Mouse (Mus musculus): ENCODE measurements around the gene Lyrm1. TPM values are rescaled to one million over a fixed set of nuclear protein-coding genes. Genes with fewer than 3 reads are reported as not detected.

Lyrm1 gene
- polyA plus RNA-seq, 1 experiment from 2014 or later: 11.3 TPM

- no peak for DNase-seq (ENCODE audit: low spot score)
- WGBS: 96% methylated on average over 8 of the region's 8 CpGs
Measured at GRCm38 (mm10) chr7:119897521-119898109, 2.0 kb downstream of the Lyrm1 start.

GRCm38 (mm10) chr7:119898247-119898856 is 2.7 kb downstream of the Lyrm1 start:
- Histone ChIP-seq H3K4me1 (peaks cover 30% of the 10 kb centered on the region), H3K4me3 (no peak overlapping the region), H3K27ac (replicated peaks) (no peak overlapping the region), H3K36me3 (no peaks in the 10 kb centered on the region), H3K27me3 (ENCODE audit: low read depth, poor library complexity, severe bottlenecking) (no peaks in the 10 kb centered on the region), H3K9me3 (replicated peaks) (no peaks in the 10 kb centered on the region)
- WGBS: 72% methylated on average over 1 of the region's 1 CpGs
- no peak for DNase-seq (ENCODE audit: low spot score)

More at GRCm38 (mm10) chr7:119897521-119898109, 2.0 kb downstream of the Lyrm1 start:
- H3K4me1 ChIP-seq: peaks cover 31% of the 10 kb centered on the region
- H3K27ac ChIP-seq (replicated peaks): no peak overlapping the region
- H3K9me3 ChIP-seq (replicated peaks): no peaks in the 10 kb centered on the region
- no peak overlapping the region for H3K4me3 ChIP-seq
- H3K27me3 ChIP-seq (ENCODE audit: low read depth, poor library complexity, severe bottlenecking): no peaks in the 10 kb centered on the region
- no peaks in the 10 kb centered on the region for H3K36me3 ChIP-seq

GRCm38 (mm10) chr7:119899386-119900057 is 3.9 kb downstream of the Lyrm1 start:
- Histone ChIP-seq H3K9me3 (replicated peaks) (no peaks in the 10 kb centered on the region), H3K27me3 (ENCODE audit: low read depth, poor library complexity, severe bottlenecking) (no peaks in the 10 kb centered on the region), H3K4me1 (peaks cover 19% of the 10 kb centered on the region), H3K4me3 (no peak overlapping the region), H3K27ac (replicated peaks) (no peak overlapping the region), H3K36me3 (no peaks in the 10 kb centered on the region)
- WGBS: 71% methylated on average over 3 of the region's 3 CpGs
- DNase-seq (ENCODE audit: low spot score): no peak

GRCm38 (mm10) chr7:119906523-119907215 is 11.0 kb downstream of the Lyrm1 start:
- H3K27me3 ChIP-seq (ENCODE audit: low read depth, poor library complexity, severe bottlenecking): no peaks in the 10 kb centered on the region
- H3K27ac ChIP-seq (replicated peaks): no peak overlapping the region
- WGBS: 89% methylated on average over 3 of the region's 3 CpGs
- no peak overlapping the region for H3K4me3 ChIP-seq
- no peaks in the 10 kb centered on the region for H3K9me3 ChIP-seq (replicated peaks)
- no peaks in the 10 kb centered on the region for H3K36me3 ChIP-seq
- H3K4me1 ChIP-seq: no peaks in the 10 kb centered on the region
- DNase-seq (ENCODE audit: low spot score): no peak

GRCm38 (mm10) chr7:119911727-119912126 is 16.1 kb downstream of the Lyrm1 start:
- Histone ChIP-seq H3K4me3 (no peak overlapping the region), H3K9me3 (replicated peaks) (no peaks in the 10 kb centered on the region), H3K27me3 (ENCODE audit: low read depth, poor library complexity, severe bottlenecking) (no peaks in the 10 kb centered on the region), H3K36me3 (no peaks in the 10 kb centered on the region), H3K27ac (replicated peaks) (no peak overlapping the region), H3K4me1 (no peaks in the 10 kb centered on the region)
- WGBS: 73% methylated on average over 3 of the region's 3 CpGs
- DNase-seq (ENCODE audit: low spot score): no peak

- 74% methylated on average over 2 of the region's 2 CpGs for WGBS
- no peaks in the 10 kb centered on the region for H3K36me3 ChIP-seq
- no peak overlapping the region for H3K27ac ChIP-seq (replicated peaks)
- no peaks in the 10 kb centered on the region for H3K27me3 ChIP-seq (ENCODE audit: low read depth, poor library complexity, severe bottlenecking)
- no peaks in the 10 kb centered on the region for H3K9me3 ChIP-seq (replicated peaks)
- H3K4me1 ChIP-seq: no peaks in the 10 kb centered on the region
- no peak overlapping the region for H3K4me3 ChIP-seq
- no peak for DNase-seq (ENCODE audit: low spot score)
Measured at GRCm38 (mm10) chr7:119920457-119920856, 24.8 kb downstream of the Lyrm1 start.

GRCm38 (mm10) chr7:119921054-119921453 is 25.4 kb downstream of the Lyrm1 start:
- no peak overlapping the region for H3K4me3 ChIP-seq
- H3K36me3 ChIP-seq: no peaks in the 10 kb centered on the region
- H3K4me1 ChIP-seq: no peaks in the 10 kb centered on the region
- DNase-seq (ENCODE audit: low spot score): no peak
- H3K27me3 ChIP-seq (ENCODE audit: low read depth, poor library complexity, severe bottlenecking): no peaks in the 10 kb centered on the region
- no peaks in the 10 kb centered on the region for H3K9me3 ChIP-seq (replicated peaks)
- WGBS: 88% methylated on average over 4 of the region's 4 CpGs
- H3K27ac ChIP-seq (replicated peaks): no peak overlapping the region

GRCm38 (mm10) chr7:119928783-119929440 is 33.3 kb downstream of the Lyrm1 start:
- Histone ChIP-seq H3K9me3 (replicated peaks) (no peaks in the 10 kb centered on the region), H3K36me3 (no peaks in the 10 kb centered on the region), H3K4me1 (no peaks in the 10 kb centered on the region), H3K4me3 (no peak overlapping the region), H3K27me3 (ENCODE audit: low read depth, poor library complexity, severe bottlenecking) (no peaks in the 10 kb centered on the region), H3K27ac (replicated peaks) (no peak overlapping the region)
- DNase-seq (ENCODE audit: low spot score): no peak
- 77% methylated on average over 2 of the region's 2 CpGs for WGBS

GRCm38 (mm10) chr7:119936321-119936720 is 40.7 kb downstream of the Lyrm1 start:
- no peak for DNase-seq (ENCODE audit: low spot score)
- H3K27me3 ChIP-seq (ENCODE audit: low read depth, poor library complexity, severe bottlenecking): no peaks in the 10 kb centered on the region
- no peaks in the 10 kb centered on the region for H3K36me3 ChIP-seq
- H3K4me3 ChIP-seq: no peak overlapping the region
- H3K4me1 ChIP-seq: no peaks in the 10 kb centered on the region
- H3K9me3 ChIP-seq (replicated peaks): no peaks in the 10 kb centered on the region
- no peak overlapping the region for H3K27ac ChIP-seq (replicated peaks)

GRCm38 (mm10) chr7:119937036-119937435 is 41.4 kb downstream of the Lyrm1 start:
- Histone ChIP-seq H3K36me3 (no peaks in the 10 kb centered on the region), H3K4me1 (no peaks in the 10 kb centered on the region), H3K9me3 (replicated peaks) (no peaks in the 10 kb centered on the region), H3K27me3 (ENCODE audit: low read depth, poor library complexity, severe bottlenecking) (no peaks in the 10 kb centered on the region), H3K4me3 (no peak overlapping the region), H3K27ac (replicated peaks) (no peak overlapping the region)
- 85% methylated on average over 5 of the region's 5 CpGs for WGBS
- no peak for DNase-seq (ENCODE audit: low spot score)

- Histone ChIP-seq H3K27me3 (ENCODE audit: low read depth, poor library complexity, severe bottlenecking) (no peaks in the 10 kb centered on the region), H3K36me3 (no peaks in the 10 kb centered on the region), H3K9me3 (replicated peaks) (no peaks in the 10 kb centered on the region), H3K27ac (replicated peaks) (no peak overlapping the region), H3K4me1 (no peaks in the 10 kb centered on the region), H3K4me3 (no peak overlapping the region)
- no peak for DNase-seq (ENCODE audit: low spot score)
- 60% methylated on average over 2 of the region's 2 CpGs for WGBS
Measured at GRCm38 (mm10) chr7:119941569-119941968, 45.9 kb downstream of the Lyrm1 start.

- Histone ChIP-seq H3K9me3 (replicated peaks) (no peaks in the 10 kb centered on the region), H3K27ac (replicated peaks) (no peak overlapping the region), H3K4me1 (no peaks in the 10 kb centered on the region), H3K27me3 (ENCODE audit: low read depth, poor library complexity, severe bottlenecking) (no peaks in the 10 kb centered on the region), H3K4me3 (no peak overlapping the region), H3K36me3 (no peaks in the 10 kb centered on the region)
- WGBS: 95% methylated on average over 1 of the region's 1 CpGs
- DNase-seq (ENCODE audit: low spot score): no peak
Measured at GRCm38 (mm10) chr7:119954047-119954446, 58.4 kb downstream of the Lyrm1 start.

Measured in midbrain, embryonic 10.5 days (tissue).